Mouse (Mus musculus): ENCODE results near the gene Gm49321. TPM values are rescaled to one million over a fixed set of nuclear protein-coding genes. Genes with fewer than 3 reads are reported as not detected.
A peak's percentile ranks its signal among the peaks of the same experiment; 100 is the strongest.

Gm49321 gene
- total and polyA plus RNA-seq, 3 experiments: 5.3 TPM; not detected in 2

DNA sequence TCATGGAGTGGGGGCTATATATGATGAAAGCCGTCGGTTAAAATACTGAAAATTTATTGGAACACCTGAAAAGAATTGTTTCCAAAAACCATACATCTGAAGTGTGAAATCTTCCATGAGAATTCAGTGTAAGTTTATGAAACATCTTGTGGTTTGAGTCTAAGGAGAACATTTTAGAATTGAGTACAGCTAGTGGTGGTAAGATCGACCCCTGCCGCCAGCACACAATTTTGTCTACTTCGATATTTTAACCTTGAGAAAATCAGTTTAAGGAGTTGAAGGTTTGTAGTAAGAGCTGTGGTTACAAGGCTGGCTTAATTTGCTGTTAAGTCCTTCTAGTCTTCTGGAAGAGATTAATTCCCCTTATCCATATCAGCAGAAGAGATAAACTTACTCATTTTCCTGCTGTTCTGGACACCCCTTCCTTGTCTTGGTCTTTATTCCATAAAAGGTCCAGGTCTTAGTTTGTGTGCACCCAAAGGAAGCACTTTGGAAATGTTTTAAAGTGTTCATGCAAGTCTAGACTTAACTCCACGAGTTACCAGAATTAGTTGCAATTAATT is 28.4 kb upstream of the Gm49321 start:
- DNase-seq (ENCODE audit: low read depth, low spot score): peak; percentile 52
- H3K4me1 ChIP-seq (ENCODE audit: control insufficient read depth in 1 of 2, insufficient read depth in 2 of 2, low read length in 2 of 2): peaks cover 12 to 25% of the 10 kb centered on the region in 2 experiments
- H3K36me3 ChIP-seq (ENCODE audit: control insufficient read depth in 1 of 2, insufficient read depth in 2 of 2, low read length in 2 of 2): peaks cover 0 to 29% of the 10 kb centered on the region in 2 experiments; a peak in 2 of 4 replicates
- TF ChIP-seq SMC3 (IDR thresholded peaks at IDR 0.05; ENCODE audit: low read depth, low read length): no peak
- peak; percentile 17; the same call in 1 of the 2 replicates for TF ChIP-seq MXI1 (IDR thresholded peaks at IDR 0.05; ENCODE audit: low read depth, low read length)
- no peak for TF ChIP-seq USF2 (IDR thresholded peaks at IDR 0.05; ENCODE audit: borderline replicate concordance in 1 of 2, insufficient read depth in 1 of 2, low read depth in 1 of 2, low read length in 2 of 2)
- TF ChIP-seq MAZ (IDR thresholded peaks at IDR 0.05; ENCODE audit: low read depth, low read length): no peak
- TF ChIP-seq ZNF384 (IDR thresholded peaks at IDR 0.05; ENCODE audit: low read depth, low read length): no peak
- TF ChIP-seq ELF1 (IDR thresholded peaks at IDR 0.05; ENCODE audit: low read depth, low read length): no peak
- no peak for TF ChIP-seq TCF12 (IDR thresholded peaks at IDR 0.05; ENCODE audit: low read depth, low read length)
- TF ChIP-seq CHD2 (IDR thresholded peaks at IDR 0.05; ENCODE audit: low read length): no peak
- peak; percentile 64; the same call in 1 of the 2 replicates for TF ChIP-seq GATA1 (IDR thresholded peaks at IDR 0.05; ENCODE audit: low read depth, low read length)
- peak; percentile 53; the same call in 1 of the 2 replicates for TF ChIP-seq ZMIZ1 (IDR thresholded peaks at IDR 0.05; ENCODE audit: low read depth, low read length)
- no peak for TF ChIP-seq ZKSCAN1 (IDR thresholded peaks at IDR 0.05; ENCODE audit: low read depth, low read length)
- no peak for TF ChIP-seq MYC (IDR thresholded peaks at IDR 0.05; ENCODE audit: low read depth, low read length)
- no peak for TF ChIP-seq CTCF (IDR thresholded peaks at IDR 0.05 in 2 of 3, conservative IDR thresholded peaks at IDR 0.05 in 1 of 3; ENCODE audit: control insufficient read depth in 1 of 3, insufficient read depth in 1 of 3, low read depth in 2 of 3, low read length in 3 of 3, poor library complexity in 1 of 3, severe bottlenecking in 1 of 3)
- no peak for TF ChIP-seq ZC3H11A (IDR thresholded peaks at IDR 0.05; ENCODE audit: low read depth, low read length)
- peak; percentile 81; the same call in 1 of the 2 replicates for TF ChIP-seq CHD1 (IDR thresholded peaks at IDR 0.05; ENCODE audit: low read depth, low read length)
- no peak for TF ChIP-seq TAL1 (IDR thresholded peaks at IDR 0.05; ENCODE audit: low read length)
- TF ChIP-seq SIN3A (IDR thresholded peaks at IDR 0.05; ENCODE audit: low read length): peak; percentile 36; the same call in 1 of the 2 replicates
- TF ChIP-seq RCOR1 (IDR thresholded peaks at IDR 0.05; ENCODE audit: low read depth, low read length): peak; percentile 44; the same call in 1 of the 2 replicates
- no peak for TF ChIP-seq MEF2A (IDR thresholded peaks at IDR 0.05; ENCODE audit: extremely low read depth, insufficient replicate concordance, low read depth, low read length, poor library complexity, severe bottlenecking)
- no peak for TF ChIP-seq MAX (IDR thresholded peaks at IDR 0.05; ENCODE audit: low read length)
- no peak for TF ChIP-seq ETS1 (IDR thresholded peaks at IDR 0.05; ENCODE audit: low read depth, low read length)
- TF ChIP-seq POLR2AphosphoS2 (IDR thresholded peaks at IDR 0.05; ENCODE audit: low read length): no peak
- TF ChIP-seq E2F4 (IDR thresholded peaks at IDR 0.05; ENCODE audit: borderline replicate concordance, low read depth, low read length): no peak
- no peak for TF ChIP-seq JUND (IDR thresholded peaks at IDR 0.05; ENCODE audit: low read depth, low read length)
- TF ChIP-seq EP300 (IDR thresholded peaks at IDR 0.05; ENCODE audit: low read depth in 1 of 2, low read length in 2 of 2): 0 out of 4 replicates have a peak, but pooled peaks of 1 of the 2 experiments have one; percentile 26
- no peak for TF ChIP-seq UBTF (IDR thresholded peaks at IDR 0.05; ENCODE audit: borderline replicate concordance, insufficient read depth, low read depth, low read length)
- TF ChIP-seq NELFE (IDR thresholded peaks at IDR 0.05; ENCODE audit: low read depth, low read length): no peak
- peak overlapping the region; percentile 92 to 95 for H3K4me3 ChIP-seq (ENCODE audit: control insufficient read depth in 1 of 2, insufficient read depth in 1 of 2, low read depth in 2 of 2, low read length in 2 of 2)
- H3K27me3 ChIP-seq (ENCODE audit: control insufficient read depth in 1 of 2, insufficient read depth in 2 of 2, low read length in 2 of 2): no peaks in the 10 kb centered on the region
- H3K27ac ChIP-seq (ENCODE audit: control insufficient read depth, low read depth, low read length): peak overlapping the region; percentile 19; the same call in 1 of the 2 replicates
- no peaks in the 10 kb centered on the region for H3K9me3 ChIP-seq (replicated peaks; ENCODE audit: insufficient read depth, low read length)
- H3K79me2 ChIP-seq (ENCODE audit: control insufficient read depth, insufficient read depth, low read length, poor library complexity): peaks cover 31% of the 10 kb centered on the region
- H3K9ac ChIP-seq (ENCODE audit: control insufficient read depth, low read depth, low read length, poor library complexity, severe bottlenecking): peak overlapping the region; percentile 98

Measured in MEL (cell line).